Mouse (Mus musculus): ENCODE measurements around the gene Zfp346. TPM values are rescaled to one million over a fixed set of nuclear protein-coding genes. Genes with fewer than 3 reads are reported as not detected.

Zfp346 gene
- polyA plus RNA-seq, 1 experiment from 2014 or later, result 21.5 TPM

GRCm38 (mm10) chr13:55162365-55162764 is 57.3 kb downstream of the Zfp346 start:
- WGBS, result 48% methylated on average over 7 of the region's 7 CpGs
- Histone ChIP-seq H3K4me2 (no peak overlapping the region), H3K36me3 (peaks cover 53% of the 10 kb centered on the region), H3K27me3 (no peaks in the 10 kb centered on the region), H3K9me3 (replicated peaks) (no peaks in the 10 kb centered on the region), H3K4me1 (no peaks in the 10 kb centered on the region), H3K9ac (no peak overlapping the region), H3K27ac (no peak overlapping the region), H3K4me3 (replicated peaks) (no peak overlapping the region)
- ATAC-seq (replicated peaks; ENCODE audit: low FRiP score), result no peak

- ATAC-seq (replicated peaks; ENCODE audit: low FRiP score), result no peak
- H3K27ac ChIP-seq, result peak overlapping the region; percentile 32; the same call in 1 of the 2 replicates
- H3K4me1 ChIP-seq, result peaks cover 11% of the 10 kb centered on the region
- no peak overlapping the region for H3K4me2 ChIP-seq
- H3K36me3 ChIP-seq, result peaks cover 52% of the 10 kb centered on the region
- 52% methylated on average over 5 of the region's 5 CpGs for WGBS
- H3K9ac ChIP-seq, result no peak overlapping the region
- H3K9me3 ChIP-seq (replicated peaks), result no peaks in the 10 kb centered on the region
- H3K4me3 ChIP-seq (replicated peaks), result no peak overlapping the region
- H3K27me3 ChIP-seq, result no peaks in the 10 kb centered on the region
Measured at GRCm38 (mm10) chr13:55163553-55163952, 58.4 kb downstream of the Zfp346 start.

- 90% methylated on average over 16 of the region's 16 CpGs for WGBS
- Histone ChIP-seq H3K4me2 (no peak overlapping the region), H3K27me3 (no peaks in the 10 kb centered on the region), H3K4me1 (peaks cover 26% of the 10 kb centered on the region), H3K9me3 (replicated peaks) (no peaks in the 10 kb centered on the region), H3K36me3 (peaks cover 34% of the 10 kb centered on the region), H3K9ac (no peak overlapping the region), H3K27ac (no peak overlapping the region), H3K4me3 (replicated peaks) (no peak overlapping the region)
- ATAC-seq (replicated peaks; ENCODE audit: low FRiP score), result no peak
Measured at GRCm38 (mm10) chr13:55165831-55166339, 60.8 kb downstream of the Zfp346 start.

GRCm38 (mm10) chr13:55166806-55167725 is 62.0 kb downstream of the Zfp346 start:
- Histone ChIP-seq H3K4me2 (no peak overlapping the region), H3K4me3 (replicated peaks) (no peak overlapping the region), H3K27ac (no peak overlapping the region), H3K9ac (no peak overlapping the region), H3K27me3 (no peaks in the 10 kb centered on the region), H3K9me3 (replicated peaks) (no peaks in the 10 kb centered on the region), H3K4me1 (peaks cover 38% of the 10 kb centered on the region), H3K36me3 (peaks cover 24% of the 10 kb centered on the region)
- no peak for ATAC-seq (replicated peaks; ENCODE audit: low FRiP score)
- 87% methylated on average over 32 of the region's 32 CpGs for WGBS

GRCm38 (mm10) chr13:55167798-55168197 is 62.7 kb downstream of the Zfp346 start:
- Histone ChIP-seq H3K4me3 (replicated peaks) (no peak overlapping the region), H3K27me3 (no peaks in the 10 kb centered on the region), H3K9ac (no peak overlapping the region), H3K4me1 (peaks cover 45% of the 10 kb centered on the region), H3K9me3 (replicated peaks) (no peaks in the 10 kb centered on the region), H3K36me3 (peaks cover 24% of the 10 kb centered on the region), H3K27ac (peak overlapping the region; percentile 83), H3K4me2 (no peak overlapping the region)
- 75% methylated on average over 11 of the region's 11 CpGs for WGBS
- ATAC-seq (replicated peaks; ENCODE audit: low FRiP score), result no peak

- no peak overlapping the region for H3K4me2 ChIP-seq
- no peaks in the 10 kb centered on the region for H3K27me3 ChIP-seq
- no peak for ATAC-seq (replicated peaks; ENCODE audit: low FRiP score)
- no peaks in the 10 kb centered on the region for H3K9me3 ChIP-seq (replicated peaks)
- peaks cover 21% of the 10 kb centered on the region for H3K36me3 ChIP-seq
- 90% methylated on average over 5 of the region's 5 CpGs for WGBS
- H3K27ac ChIP-seq, result peak overlapping the region; percentile 83
- H3K4me1 ChIP-seq, result peaks cover 45% of the 10 kb centered on the region
- no peak overlapping the region for H3K4me3 ChIP-seq (replicated peaks)
- no peak overlapping the region for H3K9ac ChIP-seq
Measured at GRCm38 (mm10) chr13:55168255-55168654, 63.1 kb downstream of the Zfp346 start.

- Histone ChIP-seq H3K27ac (peak overlapping the region; percentile 83), H3K4me1 (peaks cover 45% of the 10 kb centered on the region), H3K9ac (no peak overlapping the region), H3K36me3 (peaks cover 14% of the 10 kb centered on the region), H3K4me2 (no peak overlapping the region), H3K9me3 (replicated peaks) (no peaks in the 10 kb centered on the region), H3K4me3 (replicated peaks) (no peak overlapping the region), H3K27me3 (no peaks in the 10 kb centered on the region)
- WGBS, result 33% methylated on average over 13 of the region's 13 CpGs
- peak; percentile 90 for ATAC-seq (replicated peaks; ENCODE audit: low FRiP score)
Measured at GRCm38 (mm10) chr13:55168958-55169369, 63.9 kb downstream of the Zfp346 start.

- Histone ChIP-seq H3K9ac (0 out of 2 replicates have a peak overlapping the region, but pooled peaks have one; percentile 8), H3K27ac (peak overlapping the region; percentile 68), H3K36me3 (no peaks in the 10 kb centered on the region), H3K4me3 (replicated peaks) (peak overlapping the region; percentile 10), H3K4me2 (peak overlapping the region; percentile 47), H3K9me3 (replicated peaks) (no peaks in the 10 kb centered on the region), H3K4me1 (peaks cover 45% of the 10 kb centered on the region), H3K27me3 (no peaks in the 10 kb centered on the region)
- ATAC-seq (replicated peaks; ENCODE audit: low FRiP score), result peak; percentile 59
- 16% methylated on average over 26 of the region's 26 CpGs for WGBS
Measured at GRCm38 (mm10) chr13:55171517-55172335, 66.6 kb downstream of the Zfp346 start.

- H3K36me3 ChIP-seq, result no peaks in the 10 kb centered on the region
- peaks cover 45% of the 10 kb centered on the region for H3K4me1 ChIP-seq
- H3K27me3 ChIP-seq, result no peaks in the 10 kb centered on the region
- 0 out of 2 replicates have a peak overlapping the region, but pooled peaks have one; percentile 19 for H3K27ac ChIP-seq
- H3K4me2 ChIP-seq, result peak overlapping the region; percentile 47
- no peaks in the 10 kb centered on the region for H3K9me3 ChIP-seq (replicated peaks)
- WGBS, result 49% methylated on average over 7 of the region's 7 CpGs
- no peak overlapping the region for H3K4me3 ChIP-seq (replicated peaks)
- H3K9ac ChIP-seq, result no peak overlapping the region
- ATAC-seq (replicated peaks; ENCODE audit: low FRiP score), result no peak
Measured at GRCm38 (mm10) chr13:55172336-55172770, 67.2 kb downstream of the Zfp346 start.

GRCm38 (mm10) chr13:55174347-55174746 is 69.2 kb downstream of the Zfp346 start:
- Histone ChIP-seq H3K36me3 (no peaks in the 10 kb centered on the region), H3K9ac (no peak overlapping the region), H3K27me3 (no peaks in the 10 kb centered on the region), H3K4me2 (no peak overlapping the region), H3K4me1 (peaks cover 30% of the 10 kb centered on the region), H3K4me3 (replicated peaks) (no peak overlapping the region), H3K27ac (no peak overlapping the region), H3K9me3 (replicated peaks) (no peaks in the 10 kb centered on the region)
- WGBS, result 79% methylated on average over 11 of the region's 11 CpGs
- ATAC-seq (replicated peaks; ENCODE audit: low FRiP score), result no peak

GRCm38 (mm10) chr13:55176265-55176664 is 71.2 kb downstream of the Zfp346 start:
- H3K36me3 ChIP-seq, result no peaks in the 10 kb centered on the region
- H3K4me1 ChIP-seq, result peaks cover 19% of the 10 kb centered on the region
- ATAC-seq (replicated peaks; ENCODE audit: low FRiP score), result no peak
- WGBS, result 81% methylated on average over 6 of the region's 6 CpGs
- no peaks in the 10 kb centered on the region for H3K9me3 ChIP-seq (replicated peaks)
- no peaks in the 10 kb centered on the region for H3K27me3 ChIP-seq
- H3K27ac ChIP-seq, result no peak overlapping the region
- no peak overlapping the region for H3K9ac ChIP-seq
- no peak overlapping the region for H3K4me2 ChIP-seq
- no peak overlapping the region for H3K4me3 ChIP-seq (replicated peaks)

All from kidney, embryonic 15.5 days (tissue).